Mouse (Mus musculus): ENCODE results near the gene Bpifb2. TPM values are rescaled to one million over a fixed set of nuclear protein-coding genes. Genes with fewer than 3 reads are reported as not detected.
A peak's percentile ranks its signal among the peaks of the same experiment; 100 is the strongest.

Gene Bpifb2
- total RNA-seq, 2 experiments from 2014 or later: not detected

GRCm38 (mm10) chr2:153929871-153930413 is 55.1 kb downstream of the Bpifb2 start:
- intact Hi-C loops (cut with DNase I): loop anchor here (1.0 to 5.0 kb wide), 2 partner anchors 123 to 263 kb away; no protein-coding TSS in a partner anchor
- DNase-seq: peak; percentile 45 to 73

GRCm38 (mm10) chr2:153931125-153931524 is 56.3 kb downstream of the Bpifb2 start:
- DNase-seq: no peak
- intact Hi-C loops (cut with DNase I): loop anchor here (5.0 kb wide), 1 partner anchor 264 kb away; no protein-coding TSS in a partner anchor

GRCm38 (mm10) chr2:153933311-153933710 is 58.5 kb downstream of the Bpifb2 start:
- intact Hi-C loops (cut with DNase I): loop anchor here (5.0 kb wide), 1 partner anchor 266 kb away; no protein-coding TSS in a partner anchor
- no peak for DNase-seq

GRCm38 (mm10) chr2:153935348-153935747 is 60.5 kb downstream of the Bpifb2 start:
- intact Hi-C loops (cut with DNase I): no loop called here
- no peak for DNase-seq

- no peak for DNase-seq
- intact Hi-C loops (cut with DNase I): no loop called here
These were observed 63.0 kb downstream of the Bpifb2 start, which contains the start of gene Bpifb4 for GRCm38 (mm10) chr2:153937843-153938242. Gene Bpifb4, plus strand, starts transcription at chr2:153938212.

GRCm38 (mm10) chr2:153943537-153943936 is 68.7 kb downstream of the Bpifb2 start:
- intact Hi-C loops (cut with DNase I): no loop called here
- DNase-seq: peak; percentile 12 to 53

GRCm38 (mm10) chr2:153944567-153944966 is 69.7 kb downstream of the Bpifb2 start:
- DNase-seq: no peak
- intact Hi-C loops (cut with DNase I): no loop called here

Other genes starting within 250 kb of the Bpifb2 start
- 10 to 100 TPM; 15.6 to 15.7 TPM for gene Commd7, start 242.3 kb upstream of the Bpifb2 start, total RNA-seq (2021)
- 1 to 10 TPM; 1.9 to 2.1 TPM for gene Dnmt3b, start 225.6 kb upstream of the Bpifb2 start, total RNA-seq (2021)
- gene Dnmt3c, start 178.4 kb upstream of the Bpifb2 start, total RNA-seq (2021): not detected
- gene Mapre1, start 133.8 kb upstream of the Bpifb2 start, total RNA-seq (2021): 10 to 100 TPM; 70.1 to 86.8 TPM
- gene Efcab8, start 95.1 kb upstream of the Bpifb2 start, total RNA-seq (2021): not detected
- gene Sun5, start 4.0 kb upstream of the Bpifb2 start, total RNA-seq (2021): not detected
- not detected for gene Bpifb6, start 25.3 kb downstream of the Bpifb2 start, total RNA-seq (2021)
- not detected for gene Bpifb3, start 43.2 kb downstream of the Bpifb2 start, total RNA-seq (2021)
- not detected for gene Bpifb4, start 63.2 kb downstream of the Bpifb2 start, total RNA-seq (2021)
- gene Bpifa6, start 99.9 kb downstream of the Bpifb2 start, total RNA-seq (2021): not detected
- gene Bpifa2, start 133.2 kb downstream of the Bpifb2 start, total RNA-seq (2021): not detected